Mouse (Mus musculus) cerebellum, postnatal 25 days (tissue): ENCODE data around the gene A630076J17Rik.

Experiments used
- DNase-seq, 2 experiments: peaks; one replicate each; pipeline ENCODE4 v3.0.0; 2021; ENCODE audit warnings: mixed read lengths in 2 of 2

The A630076J17Rik gene

GRCm38 (mm10) chr3:107231202-107231601 is 788 bp downstream of the A630076J17Rik start:
- no peak for DNase-seq

- peak; percentile 77 to 88 for DNase-seq
Measured at GRCm38 (mm10) chr3:107233351-107233813, 3.0 kb downstream of the A630076J17Rik start.

GRCm38 (mm10) chr3:107233945-107234344 is 3.5 kb downstream of the A630076J17Rik start:
- DNase-seq = no peak

- DNase-seq = no peak
Measured at GRCm38 (mm10) chr3:107238051-107238450, 7.6 kb downstream of the A630076J17Rik start.

- no peak for DNase-seq
Measured at GRCm38 (mm10) chr3:107238471-107238980, 8.1 kb downstream of the A630076J17Rik start.

GRCm38 (mm10) chr3:107239607-107240006 is 9.2 kb downstream of the A630076J17Rik start, which contains the start of gene Prok1:
Gene Prok1 (minus strand): TSS chr3:107239707.
- DNase-seq = no peak

GRCm38 (mm10) chr3:107241389-107242094 is 11.1 kb downstream of the A630076J17Rik start:
- no peak for DNase-seq

GRCm38 (mm10) chr3:107246876-107247275 is 16.5 kb downstream of the A630076J17Rik start:
- DNase-seq = no peak

GRCm38 (mm10) chr3:107249042-107249441 is 18.6 kb downstream of the A630076J17Rik start:
- no peak for DNase-seq

- DNase-seq = no peak
Measured at GRCm38 (mm10) chr3:107250320-107250719, 19.9 kb downstream of the A630076J17Rik start.

- DNase-seq = no peak
Measured at GRCm38 (mm10) chr3:107252035-107252434, 21.6 kb downstream of the A630076J17Rik start.

- DNase-seq = no peak
Measured at GRCm38 (mm10) chr3:107253925-107254324, 23.5 kb downstream of the A630076J17Rik start.

- no peak for DNase-seq
Measured at GRCm38 (mm10) chr3:107255992-107256391, 25.6 kb downstream of the A630076J17Rik start.

- DNase-seq = no peak
Measured at GRCm38 (mm10) chr3:107256724-107257123, 26.3 kb downstream of the A630076J17Rik start.

GRCm38 (mm10) chr3:107257924-107258323 is 27.5 kb downstream of the A630076J17Rik start:
- no peak for DNase-seq

GRCm38 (mm10) chr3:107260956-107261850 is 30.8 kb downstream of the A630076J17Rik start:
- DNase-seq = no peak

- no peak for DNase-seq
Measured at GRCm38 (mm10) chr3:107261851-107262165, 31.4 kb downstream of the A630076J17Rik start.

GRCm38 (mm10) chr3:107266814-107267345 is 36.5 kb downstream of the A630076J17Rik start:
- no peak for DNase-seq

GRCm38 (mm10) chr3:107272433-107272832 is 42.0 kb downstream of the A630076J17Rik start:
- no peak for DNase-seq

GRCm38 (mm10) chr3:107273820-107274219 is 43.4 kb downstream of the A630076J17Rik start:
- DNase-seq = peak; percentile 64 to 70

- DNase-seq = no peak
Measured at GRCm38 (mm10) chr3:107275351-107275750, 44.9 kb downstream of the A630076J17Rik start.

GRCm38 (mm10) chr3:107275996-107276395 is 45.6 kb downstream of the A630076J17Rik start:
- no peak for DNase-seq

- no peak for DNase-seq
Measured at GRCm38 (mm10) chr3:107276626-107277025, 46.2 kb downstream of the A630076J17Rik start.
